Comparison of ENCODE assay signal across 9 mouse cellular contexts in genomic region chr10:75170207-75170850, GRCm38 (mm10). TPM values are rescaled to one million over a fixed set of nuclear protein-coding genes. Genes with fewer than 3 reads are reported as not detected.
A peak's percentile ranks its signal among the peaks of the same experiment; 100 is the strongest.
DNase-seq lines count a peak whose midpoint lies in the region; ATAC-seq lines count a peak whose summit lies in the region.
"Had no signal": no experiment of that assay in that cellular context is flagged by ENCODE, and none has a peak within 500 bp of the region (broad histone marks: within the 10 kb centered on the region; RNA-seq: fewer than 3 reads in every experiment).

No protein-coding gene starts in this region.

- no peak overlapping the region for H3K4me3 ChIP-seq in liver, embryonic 11.5 days (ENCODE audit: low read depth, low read length)
- no peak overlapping the region for H3K4me3 ChIP-seq in heart, embryonic 13.5 days
- no peak overlapping the region for H3K4me3 ChIP-seq in limb, embryonic 13.5 days
- H3K4me3 ChIP-seq in stomach, embryonic 16.5 days (replicated peaks; ENCODE audit: low read length), result no peak overlapping the region
- H3K4me3 ChIP-seq: neural tube, embryonic 12.5 days had no signal

- no peaks in the 10 kb centered on the region for H3K27me3 ChIP-seq in liver, embryonic 11.5 days (replicated peaks; ENCODE audit: control insufficient read depth, insufficient read depth, low read length)
- H3K27me3 ChIP-seq in heart, embryonic 13.5 days (replicated peaks), result no peaks in the 10 kb centered on the region
- H3K27me3 ChIP-seq in limb, embryonic 13.5 days, result no peaks in the 10 kb centered on the region
- no peaks in the 10 kb centered on the region for H3K27me3 ChIP-seq in stomach, embryonic 16.5 days (ENCODE audit: control insufficient read depth, insufficient read depth, low read length)
- H3K27me3 ChIP-seq: neural tube, embryonic 12.5 days had no signal

- DNase-seq in liver, embryonic 11.5 days (ENCODE audit: low spot score), result no peak
- DNase-seq in liver, result no peak
- DNase-seq in left cerebral cortex, adult 8-10 months (ENCODE audit: low spot score in 2 of 2), result no peak
- no peak for DNase-seq in gastrocnemius, adult 8-10 months (ENCODE audit: low spot score in 2 of 2)
- no peak for DNase-seq in thymus, postnatal 36 days

- WGBS in liver, embryonic 11.5 days, result 54% methylated on average over 12 of the region's 12 CpGs
- WGBS in heart, embryonic 13.5 days, result 18% methylated on average over 12 of the region's 12 CpGs
- 80% methylated on average over 12 of the region's 12 CpGs for WGBS in limb, embryonic 13.5 days
- 63% methylated on average over 12 of the region's 12 CpGs for WGBS in stomach, embryonic 16.5 days

- H3K36me3 ChIP-seq in liver, embryonic 11.5 days (ENCODE audit: control insufficient read depth, insufficient read depth, low read length), result peaks cover 7% of the 10 kb centered on the region; the same call in 1 of the 2 replicates
- peaks cover 53% of the 10 kb centered on the region for H3K36me3 ChIP-seq in heart, embryonic 13.5 days
- H3K36me3 ChIP-seq in limb, embryonic 13.5 days, result peaks cover 83% of the 10 kb centered on the region
- no peaks in the 10 kb centered on the region for H3K36me3 ChIP-seq in stomach, embryonic 16.5 days (ENCODE audit: control insufficient read depth, insufficient read depth, low read length)

- no peaks in the 10 kb centered on the region for H3K9me3 ChIP-seq in liver, embryonic 11.5 days (ENCODE audit: control insufficient read depth, low read length)
- H3K9me3 ChIP-seq in heart, embryonic 13.5 days, result no peaks in the 10 kb centered on the region
- H3K9me3 ChIP-seq in limb, embryonic 13.5 days, result no peaks in the 10 kb centered on the region
- no peaks in the 10 kb centered on the region for H3K9me3 ChIP-seq in stomach, embryonic 16.5 days (replicated peaks; ENCODE audit: control insufficient read depth, low read length)
- H3K9me3 ChIP-seq: neural tube, embryonic 12.5 days had no signal

- peaks cover 7% of the 10 kb centered on the region; the same call in 1 of the 2 replicates for H3K4me1 ChIP-seq in liver, embryonic 11.5 days (replicated peaks; ENCODE audit: control insufficient read depth, insufficient read depth, low read length)
- peaks cover 48% of the 10 kb centered on the region for H3K4me1 ChIP-seq in heart, embryonic 13.5 days
- H3K4me1 ChIP-seq in limb, embryonic 13.5 days, result no peaks in the 10 kb centered on the region
- 0 out of 2 replicates have a peak, but pooled peaks cover 4% of the 10 kb centered on the region for H3K4me1 ChIP-seq in stomach, embryonic 16.5 days (ENCODE audit: control insufficient read depth, insufficient read depth, low read length)
- H3K4me1 ChIP-seq: neural tube, embryonic 12.5 days had no signal

- peak; percentile 63 for ATAC-seq in liver, embryonic 11.5 days (replicated peaks; ENCODE audit: low FRiP score)
- peak; percentile 77 for ATAC-seq in heart, embryonic 13.5 days (ENCODE audit: extremely low read depth, insufficient number of reproducible peaks, low FRiP score, low TSS enrichment)
- ATAC-seq in limb, embryonic 13.5 days (ENCODE audit: low FRiP score, low read depth), result 0 out of 2 replicates have a peak, but pooled peaks have one; percentile 12
- ATAC-seq in stomach, embryonic 16.5 days (ENCODE audit: insufficient read depth, low FRiP score), result peak; percentile 63; the same call in 1 of the 2 replicates

- H3K9ac ChIP-seq in liver, embryonic 11.5 days (ENCODE audit: low read depth, low read length), result no peak overlapping the region
- 0 out of 2 replicates have a peak overlapping the region, but pooled peaks have one; percentile 28 for H3K9ac ChIP-seq in heart, embryonic 13.5 days
- no peak overlapping the region for H3K9ac ChIP-seq in limb, embryonic 13.5 days
- no peak overlapping the region for H3K9ac ChIP-seq in stomach, embryonic 16.5 days (ENCODE audit: low read length)
- H3K9ac ChIP-seq: neural tube, embryonic 12.5 days had no signal

- no peak overlapping the region for H3K27ac ChIP-seq in liver, embryonic 11.5 days (ENCODE audit: low read depth, low read length)
- peak overlapping the region; percentile 72 for H3K27ac ChIP-seq in heart, embryonic 13.5 days (replicated peaks)
- H3K27ac ChIP-seq in limb, embryonic 13.5 days, result no peak overlapping the region
- H3K27ac ChIP-seq in stomach, embryonic 16.5 days (ENCODE audit: low read length), result no peak overlapping the region; the same call in 1 of the 2 replicates
- H3K27ac ChIP-seq: neural tube, embryonic 12.5 days had no signal

- H3K4me2 ChIP-seq in liver, embryonic 11.5 days, result no peak overlapping the region
- H3K4me2 ChIP-seq in heart, embryonic 13.5 days, result peak overlapping the region; percentile 44
- H3K4me2 ChIP-seq in limb, embryonic 13.5 days (replicated peaks), result no peak overlapping the region
- H3K4me2 ChIP-seq in stomach, embryonic 16.5 days (ENCODE audit: low read depth, low read length), result no peak overlapping the region
- H3K4me2 ChIP-seq: neural tube, embryonic 12.5 days had no signal

RNA-seq across cellular contexts. Expression of gene Specc1l, which starts 41.5 kb away (rescaled TPM):
- 13.3 and 14.3 TPM in 2 replicates for polyA plus RNA-seq in liver, embryonic 11.5 days (2014; fragmentation: Nextera tagmentation; extraction: Ambion mirVana)
- polyA plus RNA-seq in heart, embryonic 13.5 days (2015; fragmentation: Nextera tagmentation; extraction: Ambion mirVana), result 19.6 and 19.9 TPM in 2 replicates
- 38.8 and 39.4 TPM in 2 replicates for polyA plus RNA-seq in limb, embryonic 13.5 days (2015; fragmentation: Nextera tagmentation; extraction: Ambion mirVana)
- 27.6 and 29.5 TPM in 2 replicates for polyA plus RNA-seq in stomach, embryonic 16.5 days (2015; fragmentation: Nextera tagmentation; extraction: Ambion mirVana)
- total RNA-seq in left cerebral cortex, adult 8-10 months (2022), result 10 to 100 TPM; 42.5 to 47.8 (median 44.0) TPM
- total RNA-seq in gastrocnemius, adult 8-10 months (2022), result 10 to 100 TPM; 38.2 to 51.2 (median 44.4) TPM

Comparison
In these comparisons a context has a peak if more than half of its experiments do, and no peak if none do; other contexts are left out.
1. ATAC-seq: peak in every context shown above with its lines; median percentile 77 in heart, embryonic 13.5 days; 63 in liver, embryonic 11.5 days; 63 in stomach, embryonic 16.5 days; 12 in limb, embryonic 13.5 days.